Mouse (Mus musculus): ENCODE data around the gene Ces3b.

The Ces3b gene

DNA sequence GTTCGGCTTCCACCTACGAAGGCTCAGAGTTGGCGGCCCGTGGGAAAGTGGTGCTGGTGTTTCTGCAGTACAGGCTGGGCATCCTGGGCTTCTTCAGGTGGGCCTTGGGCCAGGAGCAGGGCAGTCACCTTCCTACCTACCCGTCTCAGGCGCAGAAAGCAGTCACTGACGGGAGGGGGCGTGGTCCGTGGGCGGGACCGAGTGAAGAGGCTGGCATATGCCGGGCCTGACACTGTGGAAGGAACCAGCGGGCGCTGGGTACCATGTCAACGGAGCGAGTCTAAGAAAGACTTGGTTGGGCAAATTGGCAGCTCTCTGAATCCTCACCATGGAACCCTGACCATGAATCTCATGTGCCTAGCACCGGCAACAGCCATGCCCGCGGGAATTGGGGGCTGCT is 58.8 kb downstream of the Ces3b start:
- DNase-seq (ENCODE audit: low read depth in 1 of 2, low spot score in 2 of 2), result no peak
